Mouse (Mus musculus) heart, postnatal 0 days (tissue): ENCODE data around the gene Tmem202.

Experiments used
- CTCF ChIP-seq: IDR thresholded peaks from 2 replicates; pipeline ENCODE4 v1.5.1; 2016; ENCODE audit warnings: antibody characterized with exemption, control low read depth, low read depth
- EP300 ChIP-seq: IDR thresholded peaks from 2 replicates; pipeline ENCODE4 v1.6.1; 2016; ENCODE audit warnings: antibody characterized with exemption, low read depth

DNA sequence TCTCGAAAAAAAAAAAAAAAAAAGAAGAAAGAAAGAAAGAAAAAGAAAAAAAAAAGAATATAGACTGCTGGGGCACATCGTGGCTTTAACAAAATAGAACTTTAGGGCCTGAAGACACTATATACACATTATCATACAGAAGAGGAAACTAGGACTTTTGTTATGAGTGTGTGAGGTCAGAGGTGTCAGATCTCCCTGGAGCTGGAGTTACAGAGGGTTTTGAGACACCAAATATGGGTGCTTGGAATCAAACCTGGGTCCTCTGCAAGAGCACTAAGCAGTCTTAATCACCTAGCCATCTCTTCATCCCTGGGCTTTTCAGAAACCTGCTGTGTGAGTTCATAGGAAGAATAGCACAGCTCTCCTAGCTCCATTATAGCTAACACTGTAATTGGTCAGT, 6.2 kb downstream of the Tmem202 start:
- TF ChIP-seq CTCF, result no peak
- TF ChIP-seq EP300, result no peak
